Mouse (Mus musculus) brain, adult 2 months (tissue): ENCODE results near the gene Tmem56.

ENCODE experiments used
- DNase-seq: peaks from one replicate; pipeline ENCODE4 v3.0.0; 2011; ENCODE audit warnings: low read depth, low spot score

The Tmem56 gene

DNA sequence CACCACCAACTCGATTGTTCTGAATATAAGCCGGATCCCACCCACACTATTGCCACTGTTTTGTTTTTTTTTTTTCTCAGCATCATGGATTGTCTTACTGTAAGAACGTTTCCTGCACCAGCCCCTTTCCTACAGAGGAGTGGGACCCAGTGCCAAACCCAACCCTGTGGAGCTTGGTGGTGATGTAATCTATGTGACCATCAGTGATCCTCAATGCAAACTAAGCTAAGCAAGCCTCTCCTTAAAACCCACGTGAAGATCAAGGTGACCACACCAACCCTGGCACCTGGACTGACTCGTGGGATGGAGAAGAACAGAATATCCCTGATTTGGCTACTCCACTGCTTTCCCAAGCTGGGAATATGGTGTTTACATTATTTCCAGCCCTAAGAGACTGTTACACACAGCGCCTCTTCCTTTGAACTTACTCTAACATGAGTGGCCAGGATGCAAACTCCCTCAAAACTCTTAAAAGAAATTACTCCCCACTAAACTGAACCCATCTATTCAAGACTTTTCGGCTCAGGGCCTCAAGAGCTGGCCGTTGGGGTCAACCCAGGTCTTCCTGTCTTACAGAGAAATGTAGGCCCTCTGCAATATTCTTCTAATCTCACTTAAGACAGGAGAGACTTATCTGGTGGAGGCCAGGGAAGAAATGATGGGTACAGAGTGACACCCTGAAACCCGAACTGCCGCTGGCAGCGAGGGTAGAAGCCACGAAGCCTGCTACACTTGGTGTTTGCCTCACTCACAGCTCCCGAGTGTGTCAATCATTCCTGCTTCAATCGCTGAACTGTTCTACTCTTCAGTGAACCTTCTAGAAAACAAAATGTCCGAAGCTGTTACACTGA lies 113.6 kb downstream of the Tmem56 start:
- DNase-seq, result no peak

DNA sequence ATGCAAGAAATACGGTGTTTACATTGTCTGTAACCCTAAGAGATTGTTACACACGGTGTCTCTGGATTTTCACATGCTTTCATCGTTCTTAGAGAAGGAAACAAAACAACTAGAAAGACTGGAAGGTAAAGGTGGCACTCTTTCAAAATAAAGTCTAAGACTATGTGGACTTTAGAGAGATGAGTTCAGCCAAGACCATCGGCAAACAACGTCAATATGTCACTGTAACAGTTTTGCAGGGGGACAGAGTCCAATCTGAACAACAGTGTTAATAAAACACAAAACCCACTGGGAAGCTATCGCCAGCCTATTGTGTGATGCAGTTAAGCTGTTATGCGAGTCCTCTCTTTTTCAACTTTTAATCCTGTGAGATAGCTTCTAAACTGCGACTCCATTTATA lies 114.3 kb downstream of the Tmem56 start:
- no peak for DNase-seq

DNA sequence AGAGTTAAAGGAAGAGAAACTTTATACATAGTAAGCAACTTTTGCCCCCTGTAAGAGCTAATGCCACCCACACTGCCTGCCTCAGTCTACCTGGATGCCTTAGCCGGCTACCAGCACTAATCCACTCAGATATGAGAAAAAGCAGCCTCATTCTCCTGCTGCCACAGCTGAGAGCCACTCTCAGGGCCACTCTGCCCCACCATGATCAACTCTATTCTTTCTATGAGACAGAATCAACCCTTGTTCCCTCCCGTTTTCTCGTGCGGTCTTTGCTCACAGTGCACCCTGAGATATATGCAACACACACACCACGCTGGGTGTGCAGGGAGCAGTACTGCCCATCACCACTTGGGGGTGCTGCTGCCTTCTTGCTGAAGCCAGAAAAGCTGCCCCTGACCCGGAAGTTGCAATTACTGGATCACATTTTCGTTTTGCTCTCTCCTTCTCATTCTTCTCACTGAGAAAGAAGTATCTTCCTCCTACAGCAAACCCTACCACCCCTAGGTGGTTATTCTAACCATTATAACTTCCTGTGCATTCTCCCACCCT lies 119.6 kb downstream of the Tmem56 start:
- DNase-seq, result peak; percentile 64

DNA sequence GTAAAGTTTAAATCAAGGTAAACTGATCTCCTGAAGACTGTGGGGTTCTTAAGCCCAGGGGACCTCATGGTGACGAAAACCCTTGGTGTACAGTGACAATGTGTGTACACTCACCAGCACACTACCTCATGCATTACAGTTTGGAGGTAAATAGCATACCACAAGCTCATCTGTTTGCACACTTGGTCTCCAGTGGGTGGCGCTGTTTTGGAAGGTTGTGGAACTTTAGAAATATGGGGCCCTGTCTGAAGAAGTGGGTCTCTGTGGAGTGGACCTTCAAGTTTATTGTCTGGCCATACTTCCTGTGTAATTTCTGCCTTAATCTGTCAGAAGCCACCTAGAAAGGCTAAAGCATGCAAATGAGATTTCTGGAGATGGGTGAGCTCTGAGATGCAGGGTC lies 121.2 kb downstream of the Tmem56 start:
- DNase-seq, result peak; percentile 34

DNA sequence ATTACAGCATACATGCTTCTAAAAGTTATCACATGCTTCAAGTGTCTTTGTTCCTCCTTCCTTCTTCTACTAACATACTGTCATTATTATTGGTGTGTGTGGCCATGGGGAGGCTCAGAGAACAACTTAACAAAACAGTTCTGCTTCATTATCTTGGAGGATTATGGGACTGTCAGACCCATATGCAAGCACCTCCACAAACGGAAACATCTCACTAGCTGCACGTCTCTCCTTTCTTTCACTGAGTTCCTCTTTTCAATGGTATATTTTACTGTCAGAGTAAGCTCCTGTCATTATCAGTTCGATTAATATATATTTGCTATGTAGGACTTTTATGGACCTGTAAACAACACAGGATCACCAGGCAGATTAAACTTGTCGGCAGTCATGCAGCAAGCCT lies 122.5 kb downstream of the Tmem56 start:
- DNase-seq, result no peak

DNA sequence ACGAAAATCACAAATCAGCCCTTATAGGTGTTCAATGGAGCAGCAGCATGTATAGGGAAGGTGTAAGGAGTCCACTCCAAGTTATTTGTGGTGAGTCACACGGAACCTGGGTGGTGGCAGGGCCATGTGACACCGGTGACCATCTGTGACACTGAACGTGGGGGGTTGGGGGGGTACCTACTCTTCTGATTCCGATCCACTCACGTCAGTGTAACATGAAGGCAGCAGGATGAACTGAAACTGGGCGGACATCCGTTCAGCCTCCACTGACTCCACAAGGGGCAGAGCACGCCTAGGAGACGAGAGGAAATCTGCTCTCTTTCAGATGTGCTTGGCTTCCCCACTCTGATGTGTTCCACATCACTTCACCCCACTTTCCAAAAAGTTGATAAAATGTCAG lies 123.3 kb downstream of the Tmem56 start:
- peak; percentile 75 for DNase-seq

DNA sequence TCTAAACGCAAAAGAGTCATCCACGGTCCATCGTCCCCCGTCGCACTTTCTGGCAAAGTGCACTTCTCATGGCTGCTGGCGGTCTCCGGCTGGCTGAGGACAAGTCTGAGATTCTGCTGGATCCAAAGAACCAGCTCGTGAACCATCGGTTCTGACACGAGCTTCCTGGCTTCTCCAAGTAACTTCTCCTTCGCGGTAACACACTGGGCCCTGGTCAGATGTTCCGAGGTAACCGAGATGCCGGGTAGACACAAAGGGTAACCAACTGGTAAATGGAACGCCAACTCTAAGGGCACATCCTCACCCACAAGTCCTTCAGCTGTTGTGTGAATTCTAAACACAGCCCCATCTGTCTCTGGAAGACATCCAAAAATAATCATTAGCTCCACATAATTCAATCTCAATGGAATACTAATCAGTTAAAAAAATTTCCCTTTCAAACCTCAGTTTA lies 124.0 kb downstream of the Tmem56 start:
- peak; percentile 29 for DNase-seq

DNA sequence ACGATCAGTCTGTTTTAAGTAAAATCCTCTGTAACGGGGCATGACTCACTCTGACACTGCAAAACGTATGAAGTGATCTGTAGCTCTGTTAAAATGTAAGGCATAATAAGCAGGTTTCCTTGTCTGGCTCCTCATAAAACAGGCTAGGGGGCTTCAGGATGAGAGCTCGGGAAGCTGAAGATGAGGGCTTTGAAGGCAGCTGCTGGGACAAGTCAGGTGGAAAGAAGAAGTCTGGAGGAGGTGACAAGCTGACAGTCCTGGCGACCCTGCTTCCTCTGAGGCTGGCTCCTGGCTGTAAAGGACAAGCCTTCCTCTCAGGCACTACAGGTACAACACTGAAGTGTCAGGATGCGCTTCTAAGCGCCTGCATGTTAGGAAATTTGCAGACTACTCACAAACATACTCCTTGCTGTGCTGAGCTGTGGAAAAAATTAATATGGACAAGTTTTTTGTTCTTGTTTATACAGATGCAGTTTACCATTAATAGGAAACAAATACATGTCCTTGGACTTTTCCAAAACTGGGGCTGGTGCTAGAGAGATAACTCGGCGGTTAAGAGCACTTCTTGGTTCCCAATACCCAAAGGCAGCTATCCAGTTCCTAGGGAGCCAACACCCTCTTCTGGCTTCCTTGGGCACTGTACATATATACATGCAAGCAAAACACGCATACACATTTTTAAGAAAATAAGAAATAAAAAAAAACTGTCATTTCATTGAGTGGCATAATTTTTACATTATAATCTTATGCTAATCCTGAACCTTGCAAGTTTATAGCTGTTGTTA lies 125.2 kb downstream of the Tmem56 start:
- DNase-seq, result peak; percentile 13

DNA sequence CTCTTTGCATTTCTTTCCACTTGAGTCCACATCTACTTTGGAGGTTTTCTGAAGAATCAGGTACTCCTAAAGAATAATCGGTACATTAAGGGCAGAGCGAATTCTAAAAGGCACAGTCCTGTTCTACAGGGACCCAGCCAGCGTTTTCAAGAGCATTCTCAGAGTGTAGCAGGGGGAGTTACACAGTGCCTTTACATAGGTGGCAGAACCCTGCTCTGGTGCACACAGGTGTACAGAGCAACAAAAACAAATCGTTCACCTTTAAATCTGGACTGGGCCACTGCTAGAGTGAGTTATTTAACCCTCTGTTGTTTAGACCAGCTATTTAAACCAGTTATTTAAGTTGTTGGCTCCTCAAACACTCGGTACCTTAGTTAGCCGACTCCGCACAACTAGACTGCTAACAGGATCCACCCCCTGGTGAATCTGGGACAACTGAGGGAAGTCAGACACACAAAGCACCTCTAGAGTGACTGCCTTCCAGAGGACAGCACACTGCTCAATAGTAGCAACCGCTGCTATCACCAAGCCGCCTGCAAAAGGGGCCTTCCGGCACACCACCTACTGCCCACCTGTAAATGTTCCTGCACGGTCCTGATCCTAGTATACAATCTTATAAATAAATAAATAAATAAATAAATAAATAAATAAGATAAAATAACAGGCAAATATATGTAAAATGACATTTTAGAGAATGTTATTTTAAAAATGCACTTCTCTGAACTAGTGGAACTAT lies 126.3 kb downstream of the Tmem56 start:
- no peak for DNase-seq

DNA sequence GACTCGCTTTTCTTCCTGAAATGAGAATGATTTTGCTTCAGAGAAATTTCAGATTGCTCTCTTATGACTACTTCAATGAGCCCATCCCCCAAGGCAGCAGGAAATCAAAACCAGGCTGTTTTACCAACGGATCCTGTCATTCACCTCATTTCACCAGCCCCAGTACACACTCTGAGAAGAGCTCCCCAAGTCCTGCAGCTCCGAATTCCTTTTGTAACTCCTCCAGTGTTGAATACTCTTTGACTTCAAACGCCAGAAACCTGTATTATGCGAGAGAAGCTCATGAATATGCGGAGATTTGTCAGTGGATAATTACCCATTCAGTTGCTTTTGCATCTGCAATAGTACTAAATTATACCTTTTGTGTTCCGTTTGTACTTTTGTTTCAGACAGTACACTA lies 126.9 kb downstream of the Tmem56 start:
- DNase-seq, result peak; percentile 39
